Mouse (Mus musculus) intestine, postnatal 0 days (tissue): ENCODE data around the gene Fryl. TPM values are rescaled to one million over a fixed set of nuclear protein-coding genes. Genes with fewer than 3 reads are reported as not detected.

Experiments used
- ATAC-seq: fragments of 200-750 bp; cut with Nextera tagmentation; 2 replicates; pipeline ENCODE4 v1.8.0; 2017; ENCODE audit warnings: mild to moderate bottlenecking, moderate TSS enrichment, moderate library complexity
- H3K27ac ChIP-seq: fragments of 300-500 bp; sonication (generic); 2 replicates; pipeline ENCODE4 v1.5.1; 2014; ENCODE audit warnings: mild to moderate bottlenecking, low read depth, low read length, moderate library complexity
- H3K27me3 ChIP-seq: fragments of 300-500 bp; sonication (generic); replicated peaks from 2 replicates; pipeline ENCODE4 v1.6.1; 2014; ENCODE audit warnings: low read length, mixed read lengths; ENCODE audit not compliant: control insufficient read depth, insufficient read depth
- H3K36me3 ChIP-seq: fragments of 300-500 bp; sonication (generic); 2 replicates; pipeline ENCODE4 v1.6.1; 2014; ENCODE audit warnings: mild to moderate bottlenecking, moderate library complexity; ENCODE audit not compliant: control insufficient read depth, insufficient read depth
- H3K4me1 ChIP-seq: fragments of 300-500 bp; sonication (generic); replicated peaks from 2 replicates; pipeline ENCODE4 v1.6.1; 2014; ENCODE audit warnings: antibody characterized with exemption, low read length, mixed read lengths; ENCODE audit not compliant: control insufficient read depth, insufficient read depth
- H3K4me2 ChIP-seq: fragments of 300-500 bp; sonication (generic); replicated peaks from 2 replicates; pipeline ENCODE4 v1.6.1; 2014; ENCODE audit warnings: low read depth, mild to moderate bottlenecking, moderate library complexity
- H3K4me3 ChIP-seq: fragments of 300-500 bp; sonication (generic); 2 replicates; pipeline ENCODE4 v1.5.1; 2014; ENCODE audit warnings: low read depth, low read length
- H3K9ac ChIP-seq: fragments of 300-500 bp; sonication (generic); 2 replicates; pipeline ENCODE4 v1.6.1; 2014; ENCODE audit warnings: mild to moderate bottlenecking, low read depth, low read length
- H3K9me3 ChIP-seq: fragments of 300-500 bp; sonication (generic); 2 replicates; pipeline ENCODE4 v1.6.1; 2016; ENCODE audit warnings: mixed run types; ENCODE audit not compliant: control insufficient read depth
- CTCF ChIP-seq: sonication (generic); IDR thresholded peaks from 2 replicates; pipeline ENCODE4 v1.5.1; 2016; ENCODE audit warnings: low read depth, mild to moderate bottlenecking, control low read depth, antibody characterized with exemption, moderate library complexity
- WGBS: fragments of 180-500 bp; shearing (Covaris S2); extraction: QIAGEN DNeasy Blood & Tissue Kit; methylation state at CpG from one replicate; pipeline ENCODE4 v1.1.7; 2014; 5-methylcytosine and 5-hydroxymethylcytosine counted together
- polyA plus RNA-seq: library from polyadenylated mRNA; unstranded; fragments of >200 nt; fragmentation: Nextera tagmentation; extraction: Ambion mirVana; gene quantifications from 2 replicates; pipeline ENCODE4 v1.2.1, GENCODE M21; 2015

Gene Fryl
- polyA plus RNA-seq, 1 experiment from 2014 or later, result 28.2 TPM

DNA sequence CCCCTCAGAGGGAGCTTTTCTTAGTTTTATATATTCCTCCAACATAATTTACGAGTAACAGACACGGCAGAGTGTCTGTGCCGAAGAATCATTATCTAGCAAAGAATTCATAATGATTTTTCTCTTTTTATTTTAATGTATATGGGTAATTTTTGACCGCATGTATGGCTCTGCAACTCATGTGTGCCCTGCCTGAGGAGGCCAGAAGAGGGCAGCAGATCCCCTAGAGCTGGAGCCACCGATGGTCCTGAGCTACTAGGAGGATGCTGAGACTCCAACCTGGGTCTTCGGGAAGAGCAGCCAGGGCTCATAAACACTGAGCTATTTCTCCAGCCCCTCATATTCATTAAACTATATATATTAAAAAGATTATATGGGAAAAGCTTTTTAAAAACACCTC is 200.0 kb downstream of the Fryl start:
- Histone ChIP-seq H3K9me3 (no peaks in the 10 kb centered on the region), H3K27me3 (no peaks in the 10 kb centered on the region), H3K4me1 (no peaks in the 10 kb centered on the region), H3K9ac (no peak overlapping the region), H3K4me3 (no peak overlapping the region), H3K36me3 (peaks cover 71% of the 10 kb centered on the region), H3K27ac (no peak overlapping the region), H3K4me2 (no peak overlapping the region)
- peak; percentile 57 for TF ChIP-seq CTCF
- no peak for ATAC-seq
- 96% methylated on average over 6 of the region's 6 CpGs for WGBS

DNA sequence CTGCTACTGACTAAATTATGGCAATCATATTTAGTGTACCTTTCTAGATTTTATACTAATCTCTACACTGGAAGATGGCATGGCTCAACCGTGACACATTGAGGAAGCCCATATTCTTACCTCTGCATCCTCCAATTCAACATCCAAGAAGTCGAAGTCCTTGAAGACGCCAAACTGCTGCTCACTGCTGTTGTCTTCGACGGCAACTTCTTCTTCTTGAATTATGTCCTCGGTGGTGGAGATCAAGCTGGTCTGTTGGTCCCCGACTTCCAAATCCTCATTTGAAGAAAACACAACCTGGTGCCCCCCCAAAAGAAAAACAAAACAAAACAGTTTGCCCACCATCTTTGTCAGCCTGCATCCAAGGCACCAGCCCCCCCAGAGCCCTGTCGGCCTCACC is 202.5 kb downstream of the Fryl start:
- H3K4me3 ChIP-seq, result no peak overlapping the region
- H3K9me3 ChIP-seq, result no peaks in the 10 kb centered on the region
- no peak overlapping the region for H3K4me2 ChIP-seq
- H3K27ac ChIP-seq, result no peak overlapping the region
- H3K9ac ChIP-seq, result no peak overlapping the region
- ATAC-seq, result no peak
- H3K4me1 ChIP-seq, result no peaks in the 10 kb centered on the region
- peaks cover 79% of the 10 kb centered on the region for H3K36me3 ChIP-seq
- H3K27me3 ChIP-seq, result no peaks in the 10 kb centered on the region
- WGBS, result 92% methylated on average over 8 of the region's 8 CpGs
- TF ChIP-seq CTCF, result no peak

GRCm38 (mm10) chr5:73047651-73048245 is 208.7 kb downstream of the Fryl start:
- H3K4me1 ChIP-seq, result no peaks in the 10 kb centered on the region
- no peak for ATAC-seq
- TF ChIP-seq CTCF, result no peak
- peaks cover 84% of the 10 kb centered on the region for H3K36me3 ChIP-seq
- no peak overlapping the region for H3K4me2 ChIP-seq
- no peak overlapping the region for H3K9ac ChIP-seq
- 78% methylated on average over 7 of the region's 7 CpGs for WGBS
- H3K9me3 ChIP-seq, result no peaks in the 10 kb centered on the region
- H3K27me3 ChIP-seq, result no peaks in the 10 kb centered on the region
- H3K4me3 ChIP-seq, result no peak overlapping the region
- no peak overlapping the region for H3K27ac ChIP-seq

DNA sequence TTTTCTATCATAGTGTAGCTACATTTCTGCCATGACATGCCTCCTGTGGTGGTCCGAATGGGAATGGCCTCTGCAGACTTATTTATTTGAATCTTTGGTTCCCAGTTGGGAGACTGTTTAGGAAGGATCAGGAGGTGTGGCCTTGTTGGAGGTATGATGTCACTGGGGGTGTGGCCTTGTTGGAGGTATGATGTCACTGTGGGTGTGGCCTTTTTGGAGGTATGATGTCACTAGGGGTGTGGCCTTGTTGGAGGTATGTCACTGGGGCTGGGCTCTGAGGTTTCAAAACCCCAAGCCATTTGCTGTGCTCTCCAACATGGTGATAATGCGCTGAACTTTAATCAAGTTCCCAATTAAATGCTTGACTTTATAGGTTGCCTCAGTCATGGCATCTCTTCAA is 212.4 kb downstream of the Fryl start:
- H3K9me3 ChIP-seq, result no peaks in the 10 kb centered on the region
- ATAC-seq, result no peak; the same call in 1 of the 2 replicates
- no peak overlapping the region for H3K4me2 ChIP-seq
- H3K27ac ChIP-seq, result no peak overlapping the region
- no peaks in the 10 kb centered on the region for H3K27me3 ChIP-seq
- no peak for TF ChIP-seq CTCF
- no peak overlapping the region for H3K9ac ChIP-seq
- 95% methylated on average over 2 of the region's 2 CpGs for WGBS
- H3K4me1 ChIP-seq, result no peaks in the 10 kb centered on the region
- H3K4me3 ChIP-seq, result no peak overlapping the region
- peaks cover 65% of the 10 kb centered on the region for H3K36me3 ChIP-seq

DNA sequence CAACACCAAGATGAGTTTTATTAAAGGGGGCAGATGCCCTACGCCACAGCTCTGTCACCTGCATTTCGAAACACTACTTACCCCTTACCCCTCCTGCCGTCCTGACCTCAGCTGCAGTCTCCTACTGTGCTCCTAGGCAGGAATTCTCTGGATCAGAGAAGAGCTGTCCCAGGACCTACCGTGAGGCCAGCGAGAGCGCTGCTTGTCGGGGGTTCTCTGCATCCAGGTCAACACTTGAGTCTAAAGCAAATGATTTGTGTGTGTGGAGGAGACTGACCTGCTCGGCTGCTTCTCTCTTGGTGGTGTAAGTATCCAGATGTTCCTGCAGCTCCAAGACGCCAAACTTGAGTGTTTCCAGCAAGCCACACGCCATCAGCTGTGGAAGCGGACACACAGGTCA is 223.9 kb downstream of the Fryl start:
- Histone ChIP-seq H3K4me1 (no peaks in the 10 kb centered on the region), H3K36me3 (peaks cover 79% of the 10 kb centered on the region), H3K27ac (no peak overlapping the region), H3K27me3 (no peaks in the 10 kb centered on the region), H3K4me3 (no peak overlapping the region), H3K9ac (no peak overlapping the region), H3K4me2 (no peak overlapping the region), H3K9me3 (no peaks in the 10 kb centered on the region)
- TF ChIP-seq CTCF, result no peak
- WGBS, result 86% methylated on average over 11 of the region's 11 CpGs
- no peak for ATAC-seq

DNA sequence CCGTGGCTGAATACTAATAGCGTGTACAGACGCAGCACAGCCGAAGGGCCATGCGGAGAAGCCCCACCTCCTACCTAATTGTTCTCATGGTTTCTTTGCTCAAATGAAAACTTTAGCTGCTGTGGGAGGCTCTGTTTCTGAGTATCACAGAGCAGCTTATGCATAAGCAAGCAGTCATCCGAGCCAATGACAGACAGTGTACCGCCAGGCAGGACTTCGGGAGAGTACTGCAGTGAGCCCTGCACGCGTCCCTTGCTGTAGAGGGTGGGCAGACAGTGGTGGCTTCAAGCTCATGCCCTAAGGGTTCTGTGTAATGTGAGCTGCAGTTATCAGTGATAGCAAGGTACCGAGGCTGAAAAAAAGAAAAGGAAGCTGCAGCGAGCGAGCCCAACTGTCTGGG is 227.8 kb downstream of the Fryl start:
- Histone ChIP-seq H3K27me3 (no peaks in the 10 kb centered on the region), H3K27ac (no peak overlapping the region), H3K36me3 (peaks cover 72% of the 10 kb centered on the region), H3K4me1 (no peaks in the 10 kb centered on the region), H3K9me3 (no peaks in the 10 kb centered on the region), H3K4me2 (no peak overlapping the region), H3K4me3 (no peak overlapping the region), H3K9ac (no peak overlapping the region)
- WGBS, result 90% methylated on average over 13 of the region's 13 CpGs
- no peak for ATAC-seq
- TF ChIP-seq CTCF, result no peak

DNA sequence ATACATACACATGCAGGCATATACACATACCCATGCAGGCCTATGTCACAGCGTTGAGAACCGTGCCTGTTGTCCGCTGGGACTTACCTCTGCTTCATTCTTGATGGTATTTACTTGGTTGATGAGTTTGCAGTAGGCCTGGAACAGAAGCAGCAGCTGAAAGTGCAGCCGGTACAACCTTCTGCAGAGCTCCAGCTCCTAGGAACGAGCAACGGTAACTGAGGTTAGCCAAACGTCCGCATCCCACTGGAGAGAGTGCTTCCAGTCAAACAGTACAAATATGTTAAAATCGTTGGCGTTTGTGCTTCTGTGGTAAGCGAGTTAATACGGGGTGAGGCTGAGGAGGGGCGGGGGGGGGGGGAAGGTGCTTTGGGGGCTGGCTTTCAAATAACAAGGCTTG is 232.6 kb downstream of the Fryl start:
- Histone ChIP-seq H3K4me3 (no peak overlapping the region), H3K9ac (no peak overlapping the region), H3K27me3 (no peaks in the 10 kb centered on the region), H3K36me3 (peaks cover 50% of the 10 kb centered on the region), H3K9me3 (no peaks in the 10 kb centered on the region), H3K4me2 (no peak overlapping the region), H3K4me1 (no peaks in the 10 kb centered on the region), H3K27ac (no peak overlapping the region)
- 94% methylated on average over 13 of the region's 13 CpGs for WGBS
- TF ChIP-seq CTCF, result no peak
- no peak for ATAC-seq
